Mouse (Mus musculus): Measurements from ENCODE around the gene Cblc. TPM values are rescaled to one million over a fixed set of nuclear protein-coding genes. Genes with fewer than 3 reads are reported as not detected.

The Cblc gene
- polyA plus RNA-seq, 1 experiment from 2014 or later, result 4.9 TPM

- Histone ChIP-seq H3K4me2 (replicated peaks) (no peak overlapping the region), H3K9ac (0 out of 2 replicates have a peak overlapping the region, but pooled peaks have one; percentile 8), H3K27ac (no peak overlapping the region; the same call in 1 of the 2 replicates), H3K36me3 (peaks cover 24% of the 10 kb centered on the region), H3K9me3 (no peaks in the 10 kb centered on the region), H3K27me3 (no peaks in the 10 kb centered on the region), H3K4me3 (no peak overlapping the region), H3K4me1 (no peaks in the 10 kb centered on the region)
- no peak for ATAC-seq (ENCODE audit: low FRiP score, low read depth)
- WGBS, result 81% methylated on average over 23 of the region's 24 CpGs
Measured at GRCm38 (mm10) chr7:19755851-19756786, 40.5 kb downstream of the Cblc start.

- no peak overlapping the region for H3K4me2 ChIP-seq (replicated peaks)
- ATAC-seq (ENCODE audit: low FRiP score, low read depth), result no peak
- no peak overlapping the region for H3K9ac ChIP-seq
- H3K9me3 ChIP-seq, result no peaks in the 10 kb centered on the region
- no peak overlapping the region for H3K27ac ChIP-seq
- H3K36me3 ChIP-seq, result peaks cover 21% of the 10 kb centered on the region
- no peak overlapping the region for H3K4me3 ChIP-seq
- 88% methylated on average over 2 of the region's 2 CpGs for WGBS
- H3K4me1 ChIP-seq, result peaks cover 7% of the 10 kb centered on the region; the same call in 1 of the 2 replicates
- H3K27me3 ChIP-seq, result no peaks in the 10 kb centered on the region
Measured at GRCm38 (mm10) chr7:19755008-19755407, 41.6 kb downstream of the Cblc start.

GRCm38 (mm10) chr7:19754065-19754464 lies 42.5 kb downstream of the Cblc start:
- ATAC-seq (ENCODE audit: low FRiP score, low read depth), result no peak
- Histone ChIP-seq H3K9ac (no peak overlapping the region), H3K9me3 (no peaks in the 10 kb centered on the region), H3K4me3 (no peak overlapping the region), H3K4me1 (peaks cover 7% of the 10 kb centered on the region; the same call in 1 of the 2 replicates), H3K4me2 (replicated peaks) (no peak overlapping the region), H3K36me3 (peaks cover 14% of the 10 kb centered on the region), H3K27ac (no peak overlapping the region), H3K27me3 (no peaks in the 10 kb centered on the region)
- WGBS, result 82% methylated on average over 1 of the region's 1 CpGs

- H3K9me3 ChIP-seq, result no peaks in the 10 kb centered on the region
- H3K9ac ChIP-seq, result no peak overlapping the region
- no peak overlapping the region for H3K4me2 ChIP-seq (replicated peaks)
- no peak for ATAC-seq (ENCODE audit: low FRiP score, low read depth)
- 82% methylated on average over 7 of the region's 7 CpGs for WGBS
- H3K4me3 ChIP-seq, result no peak overlapping the region
- H3K36me3 ChIP-seq, result peaks cover 9% of the 10 kb centered on the region
- peaks cover 7% of the 10 kb centered on the region; the same call in 1 of the 2 replicates for H3K4me1 ChIP-seq
- H3K27me3 ChIP-seq, result no peaks in the 10 kb centered on the region
- no peak overlapping the region for H3K27ac ChIP-seq
Measured at GRCm38 (mm10) chr7:19753587-19753986, 43.0 kb downstream of the Cblc start.

- no peaks in the 10 kb centered on the region; the same call in 1 of the 2 replicates for H3K36me3 ChIP-seq
- H3K27ac ChIP-seq, result no peak overlapping the region
- WGBS, result 72% methylated on average over 8 of the region's 8 CpGs
- peaks cover 16% of the 10 kb centered on the region for H3K4me1 ChIP-seq
- H3K4me3 ChIP-seq, result no peak overlapping the region
- H3K9me3 ChIP-seq, result no peaks in the 10 kb centered on the region
- H3K27me3 ChIP-seq, result no peaks in the 10 kb centered on the region
- no peak overlapping the region for H3K4me2 ChIP-seq (replicated peaks)
- no peak overlapping the region for H3K9ac ChIP-seq
- ATAC-seq (ENCODE audit: low FRiP score, low read depth), result no peak
Measured at GRCm38 (mm10) chr7:19752652-19753051, 44.0 kb downstream of the Cblc start.

- no peak for ATAC-seq (ENCODE audit: low FRiP score, low read depth)
- Histone ChIP-seq H3K27ac (no peak overlapping the region), H3K27me3 (no peaks in the 10 kb centered on the region), H3K4me3 (no peak overlapping the region), H3K4me2 (replicated peaks) (no peak overlapping the region; the same call in 1 of the 2 replicates), H3K4me1 (peaks cover 30% of the 10 kb centered on the region), H3K9me3 (no peaks in the 10 kb centered on the region), H3K9ac (no peak overlapping the region), H3K36me3 (no peaks in the 10 kb centered on the region)
- WGBS, result 63% methylated on average over 4 of the region's 4 CpGs
Measured at GRCm38 (mm10) chr7:19751070-19751383, 45.6 kb downstream of the Cblc start.

GRCm38 (mm10) chr7:19750217-19751069 lies 46.2 kb downstream of the Cblc start, which contains the start of gene Nectin2:
Nectin2 (minus strand) TSS chr7:19750483.
- Histone ChIP-seq H3K36me3 (no peaks in the 10 kb centered on the region), H3K27ac (peak within 1 kb of the TSS; percentile 89; the same call in 1 of the 2 replicates), H3K4me1 (peaks cover 36% of the 10 kb centered on the region), H3K4me2 (replicated peaks) (peak within 1 kb of the TSS; percentile 85), H3K27me3 (no peaks in the 10 kb centered on the region), H3K9ac (peak within 1 kb of the TSS; percentile 92), H3K4me3 (peak within 1 kb of the TSS; percentile 84), H3K9me3 (no peaks in the 10 kb centered on the region)
- WGBS, result 19% methylated on average over 19 of the region's 19 CpGs
- peak; percentile 68 for ATAC-seq (ENCODE audit: low FRiP score, low read depth)

- Histone ChIP-seq H3K9me3 (no peaks in the 10 kb centered on the region), H3K4me2 (replicated peaks) (peak overlapping the region; percentile 85), H3K27me3 (no peaks in the 10 kb centered on the region), H3K27ac (peak overlapping the region; percentile 89), H3K4me3 (peak overlapping the region; percentile 84), H3K4me1 (peaks cover 44% of the 10 kb centered on the region), H3K36me3 (peaks cover 2% of the 10 kb centered on the region; the same call in 1 of the 2 replicates), H3K9ac (peak overlapping the region; percentile 92)
- ATAC-seq (ENCODE audit: low FRiP score, low read depth), result peak; percentile 94
- under 1% methylated on average over 45 of the region's 46 CpGs for WGBS
Measured at GRCm38 (mm10) chr7:19749389-19750216, 47.0 kb downstream of the Cblc start.

GRCm38 (mm10) chr7:19748219-19749195 lies 48.1 kb downstream of the Cblc start:
- peak overlapping the region; percentile 84 for H3K4me3 ChIP-seq
- peak overlapping the region; percentile 92 for H3K9ac ChIP-seq
- peaks cover 47% of the 10 kb centered on the region for H3K4me1 ChIP-seq
- no peaks in the 10 kb centered on the region for H3K9me3 ChIP-seq
- no peaks in the 10 kb centered on the region for H3K27me3 ChIP-seq
- H3K27ac ChIP-seq, result peak overlapping the region; percentile 89
- no peak for ATAC-seq (ENCODE audit: low FRiP score, low read depth)
- peak overlapping the region; percentile 85 for H3K4me2 ChIP-seq (replicated peaks)
- H3K36me3 ChIP-seq, result peaks cover 12% of the 10 kb centered on the region
- under 1% methylated on average over 32 of the region's 32 CpGs for WGBS

GRCm38 (mm10) chr7:19747420-19748218 lies 49.0 kb downstream of the Cblc start:
- ATAC-seq (ENCODE audit: low FRiP score, low read depth), result no peak
- 3% methylated on average over 24 of the region's 25 CpGs for WGBS
- H3K27ac ChIP-seq, result no peak overlapping the region
- H3K4me3 ChIP-seq, result peak overlapping the region; percentile 84
- peak overlapping the region; percentile 92 for H3K9ac ChIP-seq
- H3K27me3 ChIP-seq, result no peaks in the 10 kb centered on the region
- peaks cover 47% of the 10 kb centered on the region for H3K4me1 ChIP-seq
- H3K36me3 ChIP-seq, result peaks cover 18% of the 10 kb centered on the region
- H3K9me3 ChIP-seq, result no peaks in the 10 kb centered on the region
- H3K4me2 ChIP-seq (replicated peaks), result peak overlapping the region; percentile 85

All from limb, embryonic 13.5 days (tissue).